Mouse (Mus musculus) stomach, embryonic 15.5 days (tissue): ENCODE measurements around the gene Ghdc. TPM values are rescaled to one million over a fixed set of nuclear protein-coding genes. Genes with fewer than 3 reads are reported as not detected.

Experiments used
- ATAC-seq: fragments of 200-750 bp; cut with Nextera tagmentation; 2 replicates; pipeline ENCODE4 v1.8.0; 2017; ENCODE audit warnings: low read depth, moderate number of reproducible peaks, moderate TSS enrichment; ENCODE audit not compliant: insufficient read depth, low FRiP score
- H3K27ac ChIP-seq: fragments of 300-500 bp; sonication (generic); 2 replicates; pipeline ENCODE4 v1.5.1; 2015; ENCODE audit warnings: mild to moderate bottlenecking, inconsistent platforms
- H3K27me3 ChIP-seq: fragments of 300-500 bp; sonication (generic); replicated peaks from 2 replicates; pipeline ENCODE4 v1.6.1; 2015; ENCODE audit warnings: inconsistent platforms
- H3K36me3 ChIP-seq: fragments of 300-500 bp; sonication (generic); 2 replicates; pipeline ENCODE4 v1.6.1; 2015; ENCODE audit warnings: inconsistent platforms
- H3K4me1 ChIP-seq: fragments of 300-500 bp; sonication (generic); 2 replicates; pipeline ENCODE4 v1.6.1; 2015; ENCODE audit warnings: inconsistent platforms
- H3K4me2 ChIP-seq: fragments of 300-500 bp; sonication (generic); 2 replicates; pipeline ENCODE4 v1.6.1; 2015; ENCODE audit warnings: mild to moderate bottlenecking, inconsistent platforms
- H3K4me3 ChIP-seq: fragments of 300-500 bp; sonication (generic); replicated peaks from 2 replicates; pipeline ENCODE4 v1.5.1; 2015; ENCODE audit warnings: inconsistent platforms
- H3K9ac ChIP-seq: fragments of 300-500 bp; sonication (generic); 2 replicates; pipeline ENCODE4 v1.6.1; 2015; ENCODE audit warnings: inconsistent platforms
- H3K9me3 ChIP-seq: fragments of 300-500 bp; sonication (generic); 2 replicates; pipeline ENCODE4 v1.6.1; 2016; ENCODE audit warnings: inconsistent platforms
- WGBS: fragments of 180-500 bp; shearing (Covaris S2); methylation state at CpG from one replicate; pipeline ENCODE4 v1.1.7; 2015; 5-methylcytosine and 5-hydroxymethylcytosine counted together
- polyA plus RNA-seq: library from polyadenylated mRNA; unstranded; fragments of >200 nt; fragmentation: Nextera tagmentation; extraction: Ambion mirVana; gene quantifications from 2 replicates; pipeline ENCODE4 v1.2.1, GENCODE M21; 2015

Gene Ghdc
- polyA plus RNA-seq: 5.5 and 7.3 TPM in 2 replicates

GRCm38 (mm10) chr11:100770646-100771408, at the start of gene Ghdc:
Ghdc (minus strand) TSS chr11:100770957.
- Histone ChIP-seq H3K27ac (peak within 1 kb of the TSS; percentile 65; the same call in 1 of the 2 replicates), H3K4me2 (peak within 1 kb of the TSS; percentile 59), H3K9ac (peak within 1 kb of the TSS; percentile 58), H3K27me3 (no peaks in the 10 kb centered on the region), H3K4me3 (peak within 1 kb of the TSS; percentile 69), H3K9me3 (no peaks in the 10 kb centered on the region), H3K4me1 (peaks cover 5% of the 10 kb centered on the region; the same call in 1 of the 2 replicates), H3K36me3 (no peaks in the 10 kb centered on the region)
- peak; percentile 64 for ATAC-seq
- 16% methylated on average over 17 of the region's 17 CpGs for WGBS

- Histone ChIP-seq H3K36me3 (no peaks in the 10 kb centered on the region), H3K9me3 (no peaks in the 10 kb centered on the region), H3K27ac (no peak overlapping the region), H3K4me3 (no peak overlapping the region), H3K9ac (no peak overlapping the region), H3K4me1 (no peaks in the 10 kb centered on the region; the same call in 1 of the 2 replicates), H3K27me3 (no peaks in the 10 kb centered on the region), H3K4me2 (no peak overlapping the region)
- no peak for ATAC-seq
- WGBS: 90% methylated on average over 8 of the region's 8 CpGs
Observed at GRCm38 (mm10) chr11:100820047-100820446, 49.3 kb upstream of the Ghdc start.

GRCm38 (mm10) chr11:100819626-100820025, 48.9 kb upstream of the Ghdc start:
- H3K4me1 ChIP-seq: no peaks in the 10 kb centered on the region; the same call in 1 of the 2 replicates
- H3K9ac ChIP-seq: no peak overlapping the region
- H3K4me2 ChIP-seq: no peak overlapping the region
- H3K27ac ChIP-seq: no peak overlapping the region
- no peaks in the 10 kb centered on the region for H3K9me3 ChIP-seq
- no peaks in the 10 kb centered on the region for H3K36me3 ChIP-seq
- no peak overlapping the region for H3K4me3 ChIP-seq
- 87% methylated on average over 16 of the region's 16 CpGs for WGBS
- no peak for ATAC-seq
- H3K27me3 ChIP-seq: no peaks in the 10 kb centered on the region

GRCm38 (mm10) chr11:100819048-100819447, 48.3 kb upstream of the Ghdc start:
- H3K4me1 ChIP-seq: no peaks in the 10 kb centered on the region; the same call in 1 of the 2 replicates
- 74% methylated on average over 8 of the region's 8 CpGs for WGBS
- no peak overlapping the region for H3K4me2 ChIP-seq
- H3K9me3 ChIP-seq: no peaks in the 10 kb centered on the region
- no peaks in the 10 kb centered on the region for H3K27me3 ChIP-seq
- H3K9ac ChIP-seq: no peak overlapping the region
- no peak for ATAC-seq
- H3K36me3 ChIP-seq: no peaks in the 10 kb centered on the region
- H3K4me3 ChIP-seq: no peak overlapping the region
- no peak overlapping the region for H3K27ac ChIP-seq

- Histone ChIP-seq H3K27me3 (no peaks in the 10 kb centered on the region), H3K36me3 (no peaks in the 10 kb centered on the region), H3K4me3 (no peak overlapping the region), H3K4me1 (no peaks in the 10 kb centered on the region; the same call in 1 of the 2 replicates), H3K27ac (no peak overlapping the region), H3K9ac (no peak overlapping the region), H3K4me2 (no peak overlapping the region), H3K9me3 (no peaks in the 10 kb centered on the region)
- no peak for ATAC-seq
- 81% methylated on average over 15 of the region's 15 CpGs for WGBS
Observed at GRCm38 (mm10) chr11:100818359-100819012, 47.7 kb upstream of the Ghdc start.

- ATAC-seq: no peak
- no peaks in the 10 kb centered on the region; the same call in 1 of the 2 replicates for H3K4me1 ChIP-seq
- WGBS: 45% methylated on average over 9 of the region's 9 CpGs
Observed at GRCm38 (mm10) chr11:100817311-100817710, 46.6 kb upstream of the Ghdc start.

GRCm38 (mm10) chr11:100816801-100817200, 46.0 kb upstream of the Ghdc start:
- no peaks in the 10 kb centered on the region for H3K9me3 ChIP-seq
- no peak for ATAC-seq
- H3K27me3 ChIP-seq: no peaks in the 10 kb centered on the region
- H3K4me1 ChIP-seq: no peaks in the 10 kb centered on the region; the same call in 1 of the 2 replicates
- H3K36me3 ChIP-seq: no peaks in the 10 kb centered on the region
- H3K27ac ChIP-seq: no peak overlapping the region
- H3K9ac ChIP-seq: no peak overlapping the region
- 41% methylated on average over 4 of the region's 4 CpGs for WGBS
- no peak overlapping the region for H3K4me3 ChIP-seq
- no peak overlapping the region for H3K4me2 ChIP-seq

More at GRCm38 (mm10) chr11:100817311-100817710, 46.6 kb upstream of the Ghdc start:
- H3K9me3 ChIP-seq: no peaks in the 10 kb centered on the region
- H3K27me3 ChIP-seq: no peaks in the 10 kb centered on the region
- no peak overlapping the region for H3K27ac ChIP-seq
- H3K36me3 ChIP-seq: no peaks in the 10 kb centered on the region
- no peak overlapping the region for H3K4me2 ChIP-seq
- H3K9ac ChIP-seq: no peak overlapping the region
- H3K4me3 ChIP-seq: no peak overlapping the region

GRCm38 (mm10) chr11:100816342-100816741, 45.6 kb upstream of the Ghdc start:
- Histone ChIP-seq H3K4me2 (no peak overlapping the region), H3K27me3 (no peaks in the 10 kb centered on the region), H3K36me3 (no peaks in the 10 kb centered on the region), H3K9me3 (no peaks in the 10 kb centered on the region), H3K27ac (no peak overlapping the region), H3K4me1 (no peaks in the 10 kb centered on the region; the same call in 1 of the 2 replicates), H3K9ac (no peak overlapping the region), H3K4me3 (no peak overlapping the region)
- no peak for ATAC-seq
- 52% methylated on average over 3 of the region's 3 CpGs for WGBS

- peak; percentile 78 for ATAC-seq
- Histone ChIP-seq H3K9me3 (no peaks in the 10 kb centered on the region), H3K9ac (no peak overlapping the region), H3K4me1 (no peaks in the 10 kb centered on the region; the same call in 1 of the 2 replicates), H3K27me3 (no peaks in the 10 kb centered on the region), H3K36me3 (no peaks in the 10 kb centered on the region), H3K27ac (no peak overlapping the region), H3K4me3 (no peak overlapping the region), H3K4me2 (peak overlapping the region; percentile 26)
- 32% methylated on average over 13 of the region's 13 CpGs for WGBS
Observed at GRCm38 (mm10) chr11:100814498-100814897, 43.7 kb upstream of the Ghdc start.

- H3K27ac ChIP-seq: no peak overlapping the region
- 93% methylated on average over 2 of the region's 2 CpGs for WGBS
- no peak overlapping the region for H3K4me3 ChIP-seq
- no peaks in the 10 kb centered on the region for H3K9me3 ChIP-seq
- no peak for ATAC-seq
- no peaks in the 10 kb centered on the region for H3K4me1 ChIP-seq
- H3K27me3 ChIP-seq: no peaks in the 10 kb centered on the region
- no peaks in the 10 kb centered on the region for H3K36me3 ChIP-seq
- no peak overlapping the region for H3K4me2 ChIP-seq
- H3K9ac ChIP-seq: no peak overlapping the region
Observed at GRCm38 (mm10) chr11:100811132-100811531, 40.4 kb upstream of the Ghdc start.

- Histone ChIP-seq H3K4me1 (no peaks in the 10 kb centered on the region), H3K9ac (no peak overlapping the region), H3K9me3 (no peaks in the 10 kb centered on the region), H3K4me3 (no peak overlapping the region), H3K27ac (no peak overlapping the region), H3K36me3 (no peaks in the 10 kb centered on the region), H3K4me2 (no peak overlapping the region), H3K27me3 (no peaks in the 10 kb centered on the region)
- no peak for ATAC-seq
- WGBS: 80% methylated on average over 9 of the region's 9 CpGs
Observed at GRCm38 (mm10) chr11:100810516-100810915, 39.8 kb upstream of the Ghdc start.
